Mouse (Mus musculus) liver, adult 2 months (tissue): ENCODE results near the gene Galns. TPM values are rescaled to one million over a fixed set of nuclear protein-coding genes. Genes with fewer than 3 reads are reported as not detected.

Experiments
- DNase-seq: peaks from one replicate; pipeline ENCODE4 v3.0.0-alpha.2; 2011; ENCODE audit warnings: low read depth, low spot score; ENCODE audit errors: extremely low read depth
- H3K27ac ChIP-seq: fragments of 200-500 bp; replicated peaks from 2 replicates; pipeline ENCODE4 v1.5.1; 2012; ENCODE audit warnings: low read depth, mild to moderate bottlenecking, control low read depth, inconsistent platforms, low read length; ENCODE audit not compliant: insufficient read depth
- H3K27me3 ChIP-seq: fragments of 200-500 bp; 2 replicates; pipeline ENCODE4 v1.6.1; 2012; ENCODE audit warnings: mild to moderate bottlenecking, moderate library complexity, low read length, inconsistent platforms; ENCODE audit not compliant: control insufficient read depth, insufficient read depth
- H3K36me3 ChIP-seq: fragments of 200-500 bp; 2 replicates; pipeline ENCODE4 v1.6.1; 2012; ENCODE audit warnings: low read length, inconsistent platforms; ENCODE audit not compliant: control insufficient read depth, insufficient read depth
- H3K4me1 ChIP-seq: fragments of 200-500 bp; 2 replicates; pipeline ENCODE4 v1.6.1; 2011; ENCODE audit warnings: low read length; ENCODE audit not compliant: control insufficient read depth, insufficient read depth
- H3K4me3 ChIP-seq: fragments of 200-500 bp; 2 replicates; pipeline ENCODE4 v1.5.1; 2011; ENCODE audit warnings: low read depth, mild to moderate bottlenecking, control low read depth, low read length, moderate library complexity; ENCODE audit not compliant: insufficient read depth
- H3K79me2 ChIP-seq: fragments of 200-500 bp; 2 replicates; pipeline ENCODE4 v1.6.1; 2012; ENCODE audit warnings: inconsistent platforms, mild to moderate bottlenecking, low read length, moderate library complexity; ENCODE audit not compliant: control insufficient read depth, insufficient read depth
- H3K9ac ChIP-seq: fragments of 200-500 bp; 2 replicates; pipeline ENCODE4 v1.6.1; 2012; ENCODE audit warnings: low read depth, mild to moderate bottlenecking, control low read depth, inconsistent platforms, low read length
- CTCF ChIP-seq: fragments of 200-500 bp; IDR thresholded peaks from 2 replicates; pipeline ENCODE4 v1.5.1; 2011; ENCODE audit warnings: low read depth, low read length, control low read depth
- POLR2A ChIP-seq: fragments of 200-500 bp; IDR thresholded peaks from 2 replicates; pipeline ENCODE4 v1.6.1; 2011; ENCODE audit warnings: low read length, control low read depth; ENCODE audit not compliant: insufficient read depth; ENCODE audit errors: extremely low read depth
- WGBS: fragments of 180-500 bp; shearing (Covaris S2); methylation state at CpG from one replicate; pipeline ENCODE4 v1.1.7; 2018; 5-methylcytosine and 5-hydroxymethylcytosine counted together
- polyA plus RNA-seq: library from polyadenylated mRNA; depleted of rRNA; stranded (reverse); fragments of >200 nt; gene quantifications from 2 replicates; pipeline ENCODE4 v1.2.3, GENCODE M21; 2012
- total RNA-seq: library from RNA; depleted of rRNA; stranded (reverse); fragments of >200 nt; gene quantifications from 2 replicates; pipeline ENCODE4 v1.2.3, GENCODE M21; 2014

The Galns gene
- total and polyA plus RNA-seq, 2 experiments: 4.1 to 6.6 TPM

- DNase-seq: no peak
- WGBS: 38% methylated on average over 9 of the region's 9 CpGs
Observed at GRCm38 (mm10) chr8:122642071-122642470, 30.8 kb upstream of the Galns start.

GRCm38 (mm10) chr8:122641406-122641805 is 30.1 kb upstream of the Galns start:
- Histone ChIP-seq H3K27me3 (no peaks in the 10 kb centered on the region), H3K79me2 (no peaks in the 10 kb centered on the region), H3K27ac (no peak overlapping the region), H3K4me3 (no peak overlapping the region), H3K4me1 (no peaks in the 10 kb centered on the region), H3K36me3 (no peaks in the 10 kb centered on the region), H3K9ac (no peak overlapping the region)
- DNase-seq: no peak
- TF ChIP-seq POLR2A: no peak
- no peak for TF ChIP-seq CTCF
- 81% methylated on average over 15 of the region's 15 CpGs for WGBS

More at GRCm38 (mm10) chr8:122642071-122642470, 30.8 kb upstream of the Galns start:
- Histone ChIP-seq H3K9ac (no peak overlapping the region), H3K36me3 (no peaks in the 10 kb centered on the region), H3K4me3 (no peak overlapping the region), H3K79me2 (no peaks in the 10 kb centered on the region), H3K27me3 (no peaks in the 10 kb centered on the region), H3K4me1 (no peaks in the 10 kb centered on the region), H3K27ac (no peak overlapping the region)
- no peak for TF ChIP-seq CTCF
- no peak for TF ChIP-seq POLR2A

- Histone ChIP-seq H3K27ac (no peak overlapping the region), H3K36me3 (no peaks in the 10 kb centered on the region), H3K9ac (no peak overlapping the region), H3K27me3 (no peaks in the 10 kb centered on the region), H3K4me3 (no peak overlapping the region), H3K79me2 (no peaks in the 10 kb centered on the region), H3K4me1 (no peaks in the 10 kb centered on the region)
- 80% methylated on average over 4 of the region's 4 CpGs for WGBS
- TF ChIP-seq CTCF: no peak
- TF ChIP-seq POLR2A: no peak
- DNase-seq: no peak
Observed at GRCm38 (mm10) chr8:122640825-122641224, 29.6 kb upstream of the Galns start.

GRCm38 (mm10) chr8:122639521-122640248 is 28.4 kb upstream of the Galns start:
- no peak for TF ChIP-seq CTCF
- no peak for TF ChIP-seq POLR2A
- Histone ChIP-seq H3K27ac (no peak overlapping the region), H3K36me3 (no peaks in the 10 kb centered on the region), H3K79me2 (no peaks in the 10 kb centered on the region), H3K9ac (no peak overlapping the region), H3K4me1 (no peaks in the 10 kb centered on the region), H3K27me3 (no peaks in the 10 kb centered on the region), H3K4me3 (no peak overlapping the region)
- no peak for DNase-seq
- WGBS: 42% methylated on average over 16 of the region's 16 CpGs

- no peak for DNase-seq
- no peaks in the 10 kb centered on the region for H3K4me1 ChIP-seq
- H3K4me3 ChIP-seq: no peak overlapping the region
Observed at GRCm38 (mm10) chr8:122638601-122639000, 27.3 kb upstream of the Galns start.

GRCm38 (mm10) chr8:122637230-122637629 is 26.0 kb upstream of the Galns start:
- WGBS: 85% methylated on average over 9 of the region's 9 CpGs
- Histone ChIP-seq H3K79me2 (no peaks in the 10 kb centered on the region), H3K9ac (no peak overlapping the region), H3K4me3 (no peak overlapping the region), H3K27me3 (no peaks in the 10 kb centered on the region), H3K27ac (no peak overlapping the region), H3K36me3 (no peaks in the 10 kb centered on the region), H3K4me1 (no peaks in the 10 kb centered on the region)
- DNase-seq: no peak
- TF ChIP-seq CTCF: no peak
- TF ChIP-seq POLR2A: no peak

More at GRCm38 (mm10) chr8:122638601-122639000, 27.3 kb upstream of the Galns start:
- WGBS: 83% methylated on average over 16 of the region's 16 CpGs
- Histone ChIP-seq H3K27ac (no peak overlapping the region), H3K36me3 (no peaks in the 10 kb centered on the region), H3K9ac (no peak overlapping the region), H3K79me2 (no peaks in the 10 kb centered on the region), H3K27me3 (no peaks in the 10 kb centered on the region)
- TF ChIP-seq CTCF (no peak), POLR2A (no peak)
